Mouse (Mus musculus) testis, postnatal 14 days (tissue): ENCODE results near the gene Il15ra.

Source experiments
- DNase-seq: peaks from one replicate; pipeline ENCODE4 v3.0.0; 2021; ENCODE audit warnings: low spot score

Gene Il15ra

DNA sequence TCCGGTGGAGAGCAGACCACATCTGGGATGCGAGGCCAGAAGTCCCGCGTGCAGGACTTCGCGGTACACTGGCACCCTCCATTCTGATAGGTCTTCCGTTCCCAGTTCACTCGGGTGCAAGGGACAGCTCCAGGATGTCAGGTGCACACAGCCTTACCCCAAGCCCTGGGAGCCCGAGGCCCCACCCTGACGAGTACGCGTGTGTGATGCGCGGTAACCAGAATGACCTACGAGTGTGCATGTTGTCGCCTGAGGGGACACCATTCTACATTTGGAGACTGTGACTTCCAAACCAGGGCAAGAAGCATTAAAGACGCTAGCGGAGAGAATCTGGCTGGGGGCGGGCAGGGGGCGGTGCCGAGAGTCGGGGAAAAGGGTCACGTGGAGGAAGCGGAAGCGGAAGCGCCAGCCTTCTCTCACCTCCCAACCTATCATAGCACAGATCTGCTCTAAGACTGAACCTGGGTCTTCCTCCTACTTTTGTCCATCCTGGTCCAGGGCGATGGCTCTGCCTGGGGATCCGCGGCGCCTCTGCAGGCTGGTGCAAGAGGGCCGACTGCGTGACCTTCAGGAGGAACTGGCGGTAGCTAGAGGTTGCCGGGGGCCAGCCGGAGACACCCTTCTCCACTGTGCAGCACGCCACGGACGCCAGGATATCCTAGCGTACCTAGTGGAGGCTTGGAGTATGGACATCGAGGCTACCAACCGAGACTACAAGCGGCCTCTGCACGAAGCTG lies 73.2 kb downstream of the Il15ra start:
- DNase-seq = peak; percentile 81
